Mouse (Mus musculus) urinary bladder, postnatal 4 days (tissue): Measurements from ENCODE around the gene Vmn1r59.
"Not testable (repeated sequence)": the region's sequence is repeated elsewhere in the genome, so short reads cannot be mapped to it uniquely, and the experiment has no call there.

Source experiments
- DNase-seq, 2 experiments: peaks; one replicate each; pipeline ENCODE4 v3.0.0; 2021 to 2022; ENCODE audit warnings: low spot score in 2 of 2

Gene Vmn1r59

DNA sequence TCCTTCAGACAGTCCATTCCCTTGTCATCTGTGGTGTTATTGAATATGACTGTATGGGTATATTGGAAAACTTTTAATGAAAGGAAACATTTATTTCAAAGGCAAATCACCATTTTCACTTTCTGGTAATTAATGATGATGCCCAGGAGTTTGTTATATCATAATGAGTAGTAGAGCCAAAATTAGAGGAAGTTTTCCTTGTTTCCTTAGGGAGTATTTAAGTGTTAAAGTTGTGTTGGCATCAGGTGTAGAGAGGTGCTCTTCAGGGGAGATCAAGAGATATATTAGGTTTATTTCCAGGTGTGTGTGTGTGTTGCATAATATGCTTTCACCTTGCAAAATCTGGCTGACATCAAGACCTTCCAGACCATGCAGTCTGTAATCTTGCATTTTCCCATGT is at the start of gene Vmn1r59:
TSS of gene Vmn1r59 (minus strand) at position 101 of the 400 bp plus-strand sequence.
- DNase-seq, result no peak

DNA sequence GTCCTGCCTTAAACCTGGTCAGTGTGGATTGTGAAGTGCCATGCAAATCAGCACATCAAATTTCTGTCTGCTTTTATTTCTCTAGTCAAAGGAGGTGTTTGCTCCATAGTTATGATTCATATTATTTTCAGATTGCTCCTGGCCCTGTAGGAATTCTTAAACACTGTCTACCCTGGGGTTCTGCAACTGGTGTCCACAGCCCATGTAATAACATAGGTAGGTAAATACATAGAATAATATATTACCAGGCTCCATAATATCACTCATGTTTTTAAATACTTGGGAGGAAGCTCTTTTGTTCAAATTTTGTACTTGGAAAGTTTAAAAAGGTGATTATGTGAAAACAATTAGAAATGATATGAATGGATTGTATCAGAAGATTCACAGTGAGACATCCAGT is 37.3 kb upstream of the Vmn1r59 start, which contains the start of gene Vmn2r28:
TSS of gene Vmn2r28 (minus strand) at position 101 of the 400 bp plus-strand sequence.
- DNase-seq, result not testable (repeated sequence)

DNA sequence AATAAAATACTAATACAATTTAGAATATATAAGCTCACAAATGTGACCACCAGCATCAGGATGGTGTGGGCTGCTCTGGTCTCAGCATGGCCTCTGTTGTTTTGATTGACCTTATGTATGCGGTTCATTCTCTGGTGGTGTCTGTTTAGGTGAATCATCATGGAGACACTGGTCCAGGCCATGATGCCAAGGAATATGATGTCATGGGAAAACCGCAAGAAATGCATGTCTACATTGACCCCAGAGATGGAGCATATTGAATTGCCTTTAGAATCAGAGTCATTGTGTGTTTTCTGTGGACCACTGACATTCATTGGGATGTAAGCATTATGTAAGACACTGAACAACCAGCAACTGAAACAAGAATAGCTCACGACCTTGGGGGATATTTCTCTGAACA is 2.6 kb downstream of the Vmn1r59 start:
- not testable (repeated sequence) for DNase-seq

DNA sequence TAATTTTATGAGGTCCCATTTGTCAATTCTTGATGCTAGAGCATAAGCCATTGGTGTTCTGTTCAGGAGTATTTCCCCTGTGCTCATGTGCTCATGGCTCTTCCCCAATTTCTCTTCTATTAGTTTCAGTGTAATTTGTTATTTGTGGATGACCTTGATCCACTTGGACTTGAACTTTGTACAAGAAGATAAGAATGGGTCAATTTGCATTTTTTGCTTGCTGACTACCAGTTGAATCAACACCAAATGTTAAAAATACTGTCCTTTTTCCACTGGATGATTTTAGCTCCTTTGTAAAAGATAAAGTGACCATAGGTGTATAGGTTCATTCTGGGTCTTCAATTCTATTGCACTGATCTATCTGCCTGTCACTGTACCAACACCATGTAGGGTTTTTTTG is 7.9 kb downstream of the Vmn1r59 start:
- no peak for DNase-seq

DNA sequence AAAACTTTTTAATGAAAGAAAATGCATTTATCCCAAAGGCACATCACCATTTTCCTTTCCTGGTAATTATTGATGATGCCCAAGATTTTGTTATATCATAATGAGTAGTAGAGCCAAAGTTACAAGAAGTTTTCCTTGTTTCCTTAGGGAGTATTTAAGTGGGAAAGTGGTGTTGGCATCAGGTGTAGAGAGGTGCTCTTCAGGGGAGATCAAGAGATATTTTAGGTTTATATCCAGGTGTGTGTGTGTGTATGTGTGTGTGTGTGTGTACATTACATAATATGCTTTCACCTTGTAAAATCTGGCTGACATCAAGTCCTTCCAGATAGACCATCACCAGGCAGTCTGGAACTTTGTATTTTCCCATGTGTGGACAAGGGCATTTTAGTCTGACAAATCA is 43.3 kb downstream of the Vmn1r59 start, which contains the start of gene Vmn1r58:
TSS of gene Vmn1r58 (minus strand) at position 101 of the 400 bp plus-strand sequence.
- DNase-seq, result not testable (repeated sequence)

DNA sequence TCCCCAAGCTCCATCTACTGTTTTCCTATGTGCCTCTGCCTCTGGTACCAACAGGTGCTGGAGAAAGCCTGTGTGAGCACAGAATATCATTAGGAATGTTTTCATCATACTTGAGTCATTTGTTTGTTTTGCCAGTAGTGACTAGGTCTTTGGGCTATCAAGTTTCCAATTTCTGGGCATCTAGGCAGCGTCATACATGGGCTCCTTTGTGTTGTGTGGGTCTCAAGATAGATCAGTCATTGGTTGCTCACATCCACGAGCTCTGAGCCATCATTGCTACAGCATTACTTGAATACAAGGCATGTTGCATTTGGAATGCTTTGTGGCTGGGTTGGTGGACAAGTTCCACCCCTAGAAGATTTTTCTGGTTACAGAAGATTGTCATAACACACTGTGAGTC is 50.4 kb downstream of the Vmn1r59 start:
- DNase-seq, result no peak
